16 mouse cellular contexts compared by ENCODE assay signal in the genomic region with DNA sequence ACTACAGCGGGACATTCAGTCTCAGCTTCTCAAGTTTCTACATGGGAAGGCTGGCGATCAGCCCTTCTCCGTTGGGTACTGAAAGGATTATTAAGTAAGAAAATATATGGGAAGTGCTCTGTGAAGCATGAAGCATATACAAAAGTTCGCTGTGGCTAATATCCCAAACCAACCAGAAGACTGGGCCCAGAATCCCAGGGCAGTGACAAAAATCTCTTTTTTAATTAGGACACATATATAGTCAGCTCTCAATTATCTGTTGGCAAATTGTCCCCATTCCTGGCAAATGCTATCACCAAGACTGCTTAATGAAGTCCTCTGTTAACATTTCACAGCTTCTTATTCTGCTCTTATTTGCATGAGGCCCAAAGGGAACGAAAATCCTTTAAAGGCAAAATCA.
"Had no signal": no experiment of that assay in that cellular context is flagged by ENCODE, and none has a peak within 500 bp of the region (broad histone marks: within the 10 kb centered on the region; RNA-seq: fewer than 3 reads in every experiment).

No protein-coding gene starts in this region.

- H3K27ac ChIP-seq: lung, embryonic 15.5 days; macrophage; midbrain, embryonic 13.5 days; midbrain, embryonic 15.5 days; neural tube, embryonic 13.5 days had no signal

- ATAC-seq: liver, postnatal 0 days; lung, postnatal 0 days; midbrain, embryonic 13.5 days; midbrain, embryonic 15.5 days had no signal

- H3K4me2 ChIP-seq: lung, embryonic 15.5 days; midbrain, embryonic 11.5 days; midbrain, embryonic 13.5 days; midbrain, embryonic 15.5 days; neural tube, embryonic 13.5 days had no signal

- H3K4me3 ChIP-seq: lung, embryonic 15.5 days; megakaryocyte, embryonic 14.5 days; midbrain, embryonic 13.5 days; midbrain, embryonic 15.5 days; neural tube, embryonic 13.5 days had no signal

- H3K9ac ChIP-seq: liver, postnatal 0 days; lung, embryonic 15.5 days; midbrain, embryonic 13.5 days; midbrain, embryonic 15.5 days; neural tube, embryonic 13.5 days had no signal

- H3K36me3 ChIP-seq: lung, embryonic 15.5 days; midbrain, embryonic 13.5 days; midbrain, embryonic 15.5 days; neural tube, embryonic 13.5 days had no signal

- H3K4me1 ChIP-seq: lung, embryonic 15.5 days; megakaryocyte, embryonic 14.5 days had no signal

- H3K27me3 ChIP-seq: lung, embryonic 15.5 days; megakaryocyte, embryonic 14.5 days; midbrain, embryonic 13.5 days; midbrain, embryonic 15.5 days; neural tube, embryonic 13.5 days had no signal

- H3K9me3 ChIP-seq: lung, embryonic 15.5 days; megakaryocyte, embryonic 14.5 days; midbrain, embryonic 13.5 days; midbrain, embryonic 15.5 days; neural tube, embryonic 13.5 days had no signal

- DNase-seq: liver, postnatal 0 days; lung, adult 2 months; lung, postnatal 14 days; lung, postnatal 36 days; right cerebral cortex, postnatal 14 days; thymus, adult 18-20 months; thymus, postnatal 14 days; thymus, postnatal 36 days had no signal
